Mouse (Mus musculus) layer of hippocampus, adult 18-20 months (tissue): ENCODE measurements at regions not wholly inside any gene's neighbourhood (a gene's known extent, or its start where the extent isn't known, plus 50 kb on each side); places are given as distances from the start of the nearest gene placed in this dataset.

Source experiments
- DNase-seq, 2 experiments: peaks; one replicate each; pipeline ENCODE4 v3.0.0; 2022; ENCODE audit warnings: low spot score in 2 of 2

DNA sequence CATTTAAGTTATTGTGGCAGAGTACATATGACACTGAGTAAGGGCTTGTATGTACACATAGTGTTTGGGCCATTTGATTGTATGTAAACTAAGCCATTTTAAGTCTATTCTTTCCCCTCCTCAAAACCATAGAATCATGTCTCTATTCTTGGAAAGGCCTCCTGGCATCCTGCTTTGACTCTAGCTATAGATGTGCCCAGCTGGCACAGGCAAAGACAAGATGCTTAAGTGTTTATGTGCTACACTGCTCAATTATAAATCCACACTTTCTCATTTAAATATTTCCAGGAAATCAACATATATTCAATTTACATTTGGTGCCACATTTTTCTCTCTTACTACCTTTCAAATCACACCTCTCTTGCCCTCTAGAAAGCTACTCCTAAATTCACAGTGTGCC is 97.6 kb upstream of the Bdnf start:
- DNase-seq, result no peak

DNA sequence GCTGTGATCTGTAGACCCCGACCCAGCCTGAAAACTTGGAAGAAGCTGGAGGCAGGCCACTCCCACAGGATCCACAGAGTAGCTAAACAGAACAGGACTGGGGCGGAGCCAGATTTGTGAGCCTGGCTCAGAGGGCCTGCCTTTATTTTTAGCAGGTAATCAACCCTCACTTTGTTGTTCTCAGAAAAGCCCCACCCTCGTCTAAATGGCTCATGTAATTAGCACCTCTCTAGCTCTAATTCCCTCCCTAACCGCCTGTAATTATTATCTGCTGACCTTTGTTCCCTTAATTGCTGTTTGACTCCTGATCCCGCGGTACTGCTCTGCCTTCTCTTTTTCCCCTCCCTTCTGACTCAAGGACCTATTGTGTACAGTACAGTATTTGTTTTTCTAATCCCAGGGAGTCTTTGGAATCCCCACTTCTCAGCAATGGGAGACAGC is 95.6 kb upstream of the Bdnf start:
- no peak for DNase-seq

DNA sequence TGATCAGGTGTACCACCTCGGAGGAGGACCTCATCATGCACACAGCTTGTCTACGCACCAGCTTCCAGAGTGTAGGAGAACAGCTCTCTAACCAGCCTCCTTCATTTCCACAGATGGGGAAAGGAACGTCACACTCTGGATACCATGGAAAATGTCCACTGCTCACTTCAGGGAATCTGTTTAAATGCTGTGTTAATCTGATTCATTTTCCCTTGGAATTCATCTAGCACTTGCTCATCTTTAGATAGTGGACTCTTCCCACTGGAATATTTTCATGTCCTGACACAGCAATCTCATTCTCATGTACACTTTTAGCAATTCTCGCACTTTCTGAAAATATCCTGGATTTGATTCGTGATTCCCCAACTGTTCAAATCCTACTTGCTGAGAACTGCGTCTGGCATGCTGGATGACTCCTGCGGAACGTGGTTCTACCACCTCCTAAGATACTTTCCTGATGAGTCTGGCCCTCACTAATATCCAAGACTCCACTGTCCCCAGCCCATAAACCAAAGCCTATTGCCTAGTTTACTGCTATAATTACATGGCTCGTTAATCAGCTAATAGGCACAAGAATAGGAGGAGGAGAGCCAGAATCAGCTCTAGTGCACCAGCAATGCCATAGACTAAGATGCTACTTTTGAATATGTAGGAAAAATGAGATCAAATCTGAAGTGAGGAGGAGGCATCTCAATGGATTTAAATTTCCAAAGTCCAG is 56.0 kb upstream of the Bdnf start:
- DNase-seq, result peak in 1 of 2 experiments; percentile 8

DNA sequence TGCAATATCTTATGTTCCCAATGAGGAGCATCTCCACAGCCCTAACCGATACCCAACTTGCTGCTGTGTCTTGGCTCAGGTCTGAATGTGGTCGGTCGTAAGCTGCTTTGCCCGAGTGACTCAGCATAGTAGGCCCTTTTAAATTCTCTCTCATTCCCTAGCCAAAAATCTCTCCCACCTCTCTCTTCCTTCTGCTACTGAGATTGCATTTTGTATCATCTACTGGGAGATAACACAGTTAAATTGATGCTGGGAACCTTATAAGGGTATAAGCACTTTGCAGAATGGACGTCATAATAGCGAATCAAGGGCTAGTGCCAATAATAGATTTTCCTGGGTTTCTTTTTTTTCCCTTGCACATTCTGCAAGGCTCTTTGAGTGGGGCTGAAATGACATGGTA is 54.8 kb upstream of the Bdnf start:
- DNase-seq, result peak in 1 of 2 experiments; percentile 31

DNA sequence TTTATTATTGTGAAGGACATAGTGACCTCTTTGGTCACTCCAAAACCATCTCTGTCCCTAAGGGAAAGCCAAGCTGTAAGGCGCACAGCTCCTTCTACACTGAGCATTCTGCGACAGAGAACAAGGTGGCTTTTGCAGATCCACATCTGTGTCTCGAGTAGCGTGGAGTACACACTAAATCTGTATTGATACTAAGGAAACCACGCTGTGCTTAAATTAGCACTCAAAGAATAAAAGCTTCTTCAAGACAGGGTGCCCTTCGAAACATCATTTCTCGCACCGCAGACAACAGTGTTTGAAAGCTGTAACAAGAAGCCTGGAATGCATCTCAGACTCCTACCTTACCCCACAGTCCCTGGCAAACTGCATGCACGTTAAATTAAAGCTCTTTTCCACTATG is 52.9 kb upstream of the Bdnf start:
- DNase-seq, result no peak
